9 mouse cellular contexts compared by ENCODE assay signal in the genomic region with DNA sequence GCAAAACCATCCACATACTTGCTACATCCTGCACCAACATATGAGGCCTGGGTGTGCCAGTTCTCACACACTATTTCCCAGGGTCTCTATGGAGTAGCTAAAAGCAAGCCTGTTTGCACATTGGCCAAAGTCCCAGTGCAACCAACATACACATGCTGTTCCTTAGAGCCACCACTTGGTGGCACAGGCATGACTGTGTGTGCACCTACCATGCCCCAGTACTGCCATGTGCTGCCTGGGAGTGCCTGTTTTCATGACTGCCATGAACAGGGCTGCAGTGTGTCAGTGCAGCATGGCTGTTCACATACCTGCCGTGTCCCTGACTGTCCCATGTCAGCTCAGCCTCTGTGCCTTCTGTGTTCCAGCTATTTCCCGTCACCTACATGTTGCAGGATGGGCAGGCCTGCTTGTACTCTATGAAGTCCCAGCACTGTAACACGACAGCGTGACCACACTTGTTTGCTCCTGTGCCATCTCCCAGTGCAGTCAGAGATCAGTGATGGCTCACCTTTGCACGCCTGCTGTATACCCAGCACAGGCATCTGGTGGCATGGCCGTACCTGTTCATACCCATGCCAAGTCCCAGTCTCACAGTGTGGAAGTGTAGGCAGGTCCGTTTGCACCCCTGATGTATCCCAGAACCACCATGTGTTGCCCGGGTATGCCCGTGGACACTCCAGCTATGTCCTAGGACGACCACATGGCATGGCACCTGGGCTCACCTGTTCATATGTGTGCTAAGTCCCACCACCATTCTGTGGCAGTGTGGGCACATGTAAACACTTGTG. TPM values are rescaled to one million over a fixed set of nuclear protein-coding genes. Genes with fewer than 3 reads are reported as not detected.
A peak's percentile ranks its signal among the peaks of the same experiment; 100 is the strongest.
DNase-seq lines count a peak whose midpoint lies in the region; ATAC-seq and TF ChIP-seq lines count a peak whose summit lies in the region.
"Had no signal": no experiment of that assay in that cellular context is flagged by ENCODE, and none has a peak within 500 bp of the region (broad histone marks: within the 10 kb centered on the region; RNA-seq: fewer than 3 reads in every experiment).

No protein-coding gene starts in this region.

- H3K36me3 ChIP-seq in forebrain, embryonic 12.5 days (replicated peaks): no peaks in the 10 kb centered on the region
- no peaks in the 10 kb centered on the region for H3K36me3 ChIP-seq in midbrain, embryonic 13.5 days
- H3K36me3 ChIP-seq: embryonic facial prominence, embryonic 15.5 days had no signal

- H3K4me3 ChIP-seq in forebrain, embryonic 12.5 days (replicated peaks): no peak overlapping the region
- H3K4me3 ChIP-seq in midbrain, embryonic 13.5 days (replicated peaks): no peak overlapping the region
- H3K4me3 ChIP-seq: embryonic facial prominence, embryonic 15.5 days had no signal

- no peak overlapping the region for H3K27ac ChIP-seq in forebrain, embryonic 12.5 days
- no peak overlapping the region for H3K27ac ChIP-seq in midbrain, embryonic 13.5 days
- H3K27ac ChIP-seq: embryonic facial prominence, embryonic 15.5 days had no signal

- intact Hi-C loops in left cerebral cortex, postnatal 25 days (cut with DNase I): loop anchor here (1.0 to 5.0 kb wide), 2 partner anchors 85 to 215 kb away; no protein-coding TSS in a partner anchor
- intact Hi-C loops in left cerebral cortex, postnatal 10 days (cut with DNase I): no loop called here

- DNase-seq in left cerebral cortex, postnatal 25 days (ENCODE audit: low spot score in 2 of 2): peak; percentile 35 to 55
- no peak for DNase-seq in left cerebral cortex, postnatal 10 days (ENCODE audit: extremely low spot score in 1 of 2, low spot score in 2 of 2)
- no peak for DNase-seq in Patski (ENCODE audit: low read depth, low spot score)
- DNase-seq in kidney, postnatal 14 days: peak; percentile 27
- no peak for DNase-seq in layer of hippocampus, postnatal 25 days (ENCODE audit: extremely low spot score in 1 of 2, low spot score in 1 of 2)
- DNase-seq in layer of hippocampus, adult 9-11 months: no peak

- no peaks in the 10 kb centered on the region for H3K4me1 ChIP-seq in forebrain, embryonic 12.5 days
- H3K4me1 ChIP-seq in midbrain, embryonic 13.5 days (replicated peaks): no peaks in the 10 kb centered on the region
- H3K4me1 ChIP-seq: embryonic facial prominence, embryonic 15.5 days had no signal

- no peak overlapping the region for H3K9ac ChIP-seq in forebrain, embryonic 12.5 days
- H3K9ac ChIP-seq in midbrain, embryonic 13.5 days (replicated peaks): no peak overlapping the region
- H3K9ac ChIP-seq: embryonic facial prominence, embryonic 15.5 days had no signal

- no peak overlapping the region for H3K4me2 ChIP-seq in forebrain, embryonic 12.5 days
- no peak overlapping the region for H3K4me2 ChIP-seq in midbrain, embryonic 13.5 days (replicated peaks)
- H3K4me2 ChIP-seq: embryonic facial prominence, embryonic 15.5 days had no signal

- no peaks in the 10 kb centered on the region for H3K27me3 ChIP-seq in Patski
- H3K27me3 ChIP-seq in forebrain, embryonic 12.5 days: no peaks in the 10 kb centered on the region
- no peaks in the 10 kb centered on the region for H3K27me3 ChIP-seq in midbrain, embryonic 13.5 days
- H3K27me3 ChIP-seq: embryonic facial prominence, embryonic 15.5 days had no signal

- no peaks in the 10 kb centered on the region for H3K9me3 ChIP-seq in forebrain, embryonic 12.5 days
- no peaks in the 10 kb centered on the region for H3K9me3 ChIP-seq in midbrain, embryonic 13.5 days
- H3K9me3 ChIP-seq: embryonic facial prominence, embryonic 15.5 days had no signal

- CTCF ChIA-PET in Patski (lab: Charles Lee): no interaction called here

- in situ Hi-C loops in Patski (cut with MboI; ENCODE audit: low pct_unique_long_range_greater_than_20kb): no loop called here

- 78% methylated on average over 10 of the region's 10 CpGs for whole genome bisulfite sequencing in forebrain, embryonic 12.5 days
- 81% methylated on average over 10 of the region's 10 CpGs for WGBS in midbrain, embryonic 13.5 days

- TF ChIP-seq CTCF in Patski (IDR thresholded peaks at IDR 0.05): no peak

- peak; percentile 32 for ATAC-seq in Patski
- ATAC-seq in forebrain, embryonic 12.5 days (ENCODE audit: low FRiP score): peak; percentile 62; the same call in 1 of the 2 replicates
- peak; percentile 75 for ATAC-seq in midbrain, embryonic 13.5 days

- POLR2A ChIA-PET in Patski (lab: Charles Lee): no interaction called here

RNA-seq across cellular contexts. Expression of a gene that starts 29.8 kb away (rescaled TPM):
- total RNA-seq in left cerebral cortex, postnatal 25 days (2021): 100 to 1,000 TPM; 124 to 133 TPM
- total RNA-seq in left cerebral cortex, postnatal 10 days (2021): 100 to 1,000 TPM; 164 TPM
- polyA plus RNA-seq in Patski (2021): 5.6 TPM
- 14.0 and 18.5 TPM in 2 replicates for polyA plus RNA-seq in forebrain, embryonic 12.5 days (2016; fragmentation: Nextera tagmentation; extraction: Ambion mirVana)
- polyA plus RNA-seq in midbrain, embryonic 13.5 days (2015; fragmentation: Nextera tagmentation; extraction: Ambion mirVana): 39.6 and 42.5 TPM in 2 replicates
- total RNA-seq in layer of hippocampus, postnatal 25 days (2021): 100 to 1,000 TPM in 1 of 2 experiments, 10 to 100 TPM in 1; 99.3 to 109 TPM

Comparison
In these comparisons a context has a peak if more than half of its experiments do, and no peak if none do; other contexts are left out.
1. DNase-seq: peak in left cerebral cortex, postnatal 25 days (2 of 2) and kidney, postnatal 14 days (single experiment); none in left cerebral cortex, postnatal 10 days (0 of 2), Patski (single experiment), layer of hippocampus, postnatal 25 days (0 of 2) and layer of hippocampus, adult 9-11 months (single experiment).
2. Peak in every context shown above with its lines, with median percentiles within 50 percentile points of each other: ATAC-seq.